Mouse (Mus musculus): ENCODE results near the gene Vmn1r180. TPM values are rescaled to one million over a fixed set of nuclear protein-coding genes. Genes with fewer than 3 reads are reported as not detected.
"Not testable (repeated sequence)": the region's sequence is repeated elsewhere in the genome, so short reads cannot be mapped to it uniquely, and the experiment has no call there.

The Vmn1r180 gene
- not detected in 2 replicates for polyA plus RNA-seq (2015; fragmentation: Nextera tagmentation; extraction: Ambion mirVana)

DNA sequence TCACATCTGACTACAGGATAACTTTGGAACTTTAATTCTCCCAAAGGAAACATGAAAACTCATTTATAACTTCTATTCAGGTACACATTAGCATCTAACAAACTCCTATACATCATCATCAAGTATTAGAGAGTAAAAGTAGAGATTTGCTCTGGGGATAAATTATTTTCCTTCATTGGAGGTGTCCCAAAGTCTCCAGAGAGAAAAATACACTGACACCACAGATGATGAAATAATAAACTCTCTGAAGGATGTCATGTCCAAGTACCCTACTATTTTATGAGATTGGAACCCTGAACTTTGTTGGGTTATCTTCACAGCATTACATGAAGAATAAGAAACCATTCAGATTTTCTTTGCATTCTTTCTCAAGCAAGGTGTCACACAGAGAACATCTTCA lies at the start of gene Vmn1r180:
Gene Vmn1r180 (plus strand): TSS at position 301 of the 400 bp plus-strand sequence.
- Histone ChIP-seq H3K4me2 (ENCODE audit: low read length) (no peak within 1 kb of the TSS), H3K27me3 (ENCODE audit: control insufficient read depth, insufficient read depth, low read depth, low read length) (no peaks in the 10 kb centered on the region), H3K4me3 (ENCODE audit: low read depth, low read length) (no peak within 1 kb of the TSS), H3K9ac (ENCODE audit: low read depth, low read length) (no peak within 1 kb of the TSS), H3K36me3 (ENCODE audit: control insufficient read depth, insufficient read depth, low read length) (no peaks in the 10 kb centered on the region), H3K9me3 (replicated peaks; ENCODE audit: control insufficient read depth, low read length, poor library complexity, severe bottlenecking) (peaks cover 9% of the 10 kb centered on the region), H3K27ac (ENCODE audit: low read length) (no peak within 1 kb of the TSS), H3K4me1 (ENCODE audit: control insufficient read depth, insufficient read depth, low read length) (no peaks in the 10 kb centered on the region)
- no peak for ATAC-seq

GRCm38 (mm10) chr7:23926678-23927077 lies 23.8 kb upstream of the Vmn1r180 start, which contains the start of gene Vmn1r179:
TSS of gene Vmn1r179 (plus strand) at chr7:23926978.
- Histone ChIP-seq H3K4me1 (ENCODE audit: control insufficient read depth, insufficient read depth, low read length) (no peaks in the 10 kb centered on the region), H3K9ac (ENCODE audit: low read depth, low read length) (no peak within 1 kb of the TSS), H3K9me3 (replicated peaks; ENCODE audit: control insufficient read depth, low read length, poor library complexity, severe bottlenecking) (peaks cover 22% of the 10 kb centered on the region), H3K27me3 (ENCODE audit: control insufficient read depth, insufficient read depth, low read depth, low read length) (no peaks in the 10 kb centered on the region), H3K27ac (ENCODE audit: low read length) (no peak within 1 kb of the TSS), H3K36me3 (ENCODE audit: control insufficient read depth, insufficient read depth, low read length) (no peaks in the 10 kb centered on the region), H3K4me2 (ENCODE audit: low read length) (no peak within 1 kb of the TSS), H3K4me3 (ENCODE audit: low read depth, low read length) (no peak within 1 kb of the TSS)
- no peak for ATAC-seq
- WGBS, result 43% methylated on average over 2 of the region's 2 CpGs

GRCm38 (mm10) chr7:23968044-23968443 lies 17.6 kb downstream of the Vmn1r180 start:
- not testable (repeated sequence) for H3K4me3 ChIP-seq (ENCODE audit: low read depth, low read length); H3K4me1 ChIP-seq (ENCODE audit: control insufficient read depth, insufficient read depth, low read length); H3K27me3 ChIP-seq (ENCODE audit: control insufficient read depth, insufficient read depth, low read depth, low read length); ATAC-seq; H3K9ac ChIP-seq (ENCODE audit: low read depth, low read length); H3K4me2 ChIP-seq (ENCODE audit: low read length); H3K27ac ChIP-seq (ENCODE audit: low read length); H3K36me3 ChIP-seq (ENCODE audit: control insufficient read depth, insufficient read depth, low read length)
- 49% methylated on average over 3 of the region's 3 CpGs for WGBS
- peaks cover 17% of the 10 kb centered on the region for H3K9me3 ChIP-seq (replicated peaks; ENCODE audit: control insufficient read depth, low read length, poor library complexity, severe bottlenecking)

DNA sequence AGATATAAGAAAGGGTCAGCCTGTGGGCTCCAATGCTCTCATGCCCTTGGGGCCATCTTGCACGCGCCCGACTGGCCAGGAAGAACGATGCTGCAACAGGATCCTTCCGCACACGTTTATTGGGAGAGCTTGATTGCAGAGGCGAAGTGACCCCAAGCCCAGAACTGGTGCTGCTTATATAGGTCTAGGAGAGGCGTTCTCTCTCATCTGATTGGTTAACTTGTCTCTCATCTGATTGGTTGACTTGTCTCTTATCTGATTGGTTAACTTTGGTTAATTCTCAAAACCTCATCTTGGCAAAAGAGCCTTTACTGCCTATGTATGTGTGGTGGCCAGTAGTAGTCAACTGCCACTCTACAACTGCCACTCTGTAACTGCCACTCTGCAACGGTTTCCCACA lies 23.9 kb downstream of the Vmn1r180 start, which contains the start of gene Vmn1r181:
Gene Vmn1r181 (plus strand): TSS at position 301 of the 400 bp plus-strand sequence.
- not testable (repeated sequence) for H3K4me3 ChIP-seq (ENCODE audit: low read depth, low read length); H3K4me1 ChIP-seq (ENCODE audit: control insufficient read depth, insufficient read depth, low read length); H3K27ac ChIP-seq (ENCODE audit: low read length); H3K4me2 ChIP-seq (ENCODE audit: low read length); ATAC-seq; H3K9ac ChIP-seq (ENCODE audit: low read depth, low read length); H3K27me3 ChIP-seq (ENCODE audit: control insufficient read depth, insufficient read depth, low read depth, low read length); H3K36me3 ChIP-seq (ENCODE audit: control insufficient read depth, insufficient read depth, low read length)
- WGBS, result 78% methylated on average over 9 of the region's 9 CpGs
- peaks cover 23% of the 10 kb centered on the region; the same call in 1 of the 2 replicates for H3K9me3 ChIP-seq (replicated peaks; ENCODE audit: control insufficient read depth, low read length, poor library complexity, severe bottlenecking)

- Histone ChIP-seq H3K9ac (ENCODE audit: low read depth, low read length) (no peak within 1 kb of the TSS), H3K27me3 (ENCODE audit: control insufficient read depth, insufficient read depth, low read depth, low read length) (no peaks in the 10 kb centered on the region), H3K4me3 (ENCODE audit: low read depth, low read length) (no peak within 1 kb of the TSS), H3K9me3 (replicated peaks; ENCODE audit: control insufficient read depth, low read length, poor library complexity, severe bottlenecking) (peaks cover 14% of the 10 kb centered on the region; the same call in 1 of the 2 replicates), H3K27ac (ENCODE audit: low read length) (no peak within 1 kb of the TSS), H3K4me2 (ENCODE audit: low read length) (no peak within 1 kb of the TSS), H3K4me1 (ENCODE audit: control insufficient read depth, insufficient read depth, low read length) (no peaks in the 10 kb centered on the region), H3K36me3 (ENCODE audit: control insufficient read depth, insufficient read depth, low read length) (no peaks in the 10 kb centered on the region)
- no peak for ATAC-seq
- 66% methylated on average over 2 of the region's 2 CpGs for whole genome bisulfite sequencing
Observed at GRCm38 (mm10) chr7:24001391-24001790, 51.0 kb downstream of the Vmn1r180 start, which contains the start of gene V1rd19. TSS of gene V1rd19 (plus strand) at chr7:24001691.

Other genes starting within 250 kb of the Vmn1r180 start
- not detected in 2 replicates for gene Vmn1r173, start 249.9 kb upstream of the Vmn1r180 start, polyA plus RNA-seq (2015; fragmentation: Nextera tagmentation; extraction: Ambion mirVana)
- gene Vmn1r174, start 198.4 kb upstream of the Vmn1r180 start, polyA plus RNA-seq (2015; fragmentation: Nextera tagmentation; extraction: Ambion mirVana), result not detected in 2 replicates
- gene Vmn1r175, start 140.0 kb upstream of the Vmn1r180 start, polyA plus RNA-seq (2015; fragmentation: Nextera tagmentation; extraction: Ambion mirVana), result not detected in 2 replicates
- gene Vmn1r176, start 113.3 kb upstream of the Vmn1r180 start, polyA plus RNA-seq (2015; fragmentation: Nextera tagmentation; extraction: Ambion mirVana), result not detected in 2 replicates
- gene Vmn1r177, start 84.2 kb upstream of the Vmn1r180 start, polyA plus RNA-seq (2015; fragmentation: Nextera tagmentation; extraction: Ambion mirVana), result not detected in 2 replicates
- gene Vmn1r178, start 58.6 kb upstream of the Vmn1r180 start, polyA plus RNA-seq (2015; fragmentation: Nextera tagmentation; extraction: Ambion mirVana), result not detected in 2 replicates
- gene Vmn1r179, start 23.7 kb upstream of the Vmn1r180 start, polyA plus RNA-seq (2015; fragmentation: Nextera tagmentation; extraction: Ambion mirVana), result not detected in 2 replicates
- gene Vmn1r181, start 24.0 kb downstream of the Vmn1r180 start, polyA plus RNA-seq (2015; fragmentation: Nextera tagmentation; extraction: Ambion mirVana), result not detected in 2 replicates
- not detected in 2 replicates for gene V1rd19, start 51.1 kb downstream of the Vmn1r180 start, polyA plus RNA-seq (2015; fragmentation: Nextera tagmentation; extraction: Ambion mirVana)
- not detected in 2 replicates for gene Vmn1r183, start 102.6 kb downstream of the Vmn1r180 start, polyA plus RNA-seq (2015; fragmentation: Nextera tagmentation; extraction: Ambion mirVana)
- gene Zfp180, start 131.3 kb downstream of the Vmn1r180 start, polyA plus RNA-seq (2015; fragmentation: Nextera tagmentation; extraction: Ambion mirVana), result 41.9 and 44.2 TPM in 2 replicates
- gene Zfp112, start 161.7 kb downstream of the Vmn1r180 start, polyA plus RNA-seq (2015; fragmentation: Nextera tagmentation; extraction: Ambion mirVana), result 11.2 and 12.1 TPM in 2 replicates
- gene Zfp235, start 183.5 kb downstream of the Vmn1r180 start, polyA plus RNA-seq (2015; fragmentation: Nextera tagmentation; extraction: Ambion mirVana), result 23.0 and 24.5 TPM in 2 replicates
- gene Zfp114, start 224.4 kb downstream of the Vmn1r180 start, polyA plus RNA-seq (2015; fragmentation: Nextera tagmentation; extraction: Ambion mirVana), result 4.8 and 5.3 TPM in 2 replicates